Mouse (Mus musculus) kidney, postnatal 10 days (tissue): ENCODE measurements around the gene Smc1b.

Experiments
- DNase-seq: peaks from one replicate; pipeline ENCODE4 v3.0.0; 2021; ENCODE audit warnings: mixed read lengths

The Smc1b gene

DNA sequence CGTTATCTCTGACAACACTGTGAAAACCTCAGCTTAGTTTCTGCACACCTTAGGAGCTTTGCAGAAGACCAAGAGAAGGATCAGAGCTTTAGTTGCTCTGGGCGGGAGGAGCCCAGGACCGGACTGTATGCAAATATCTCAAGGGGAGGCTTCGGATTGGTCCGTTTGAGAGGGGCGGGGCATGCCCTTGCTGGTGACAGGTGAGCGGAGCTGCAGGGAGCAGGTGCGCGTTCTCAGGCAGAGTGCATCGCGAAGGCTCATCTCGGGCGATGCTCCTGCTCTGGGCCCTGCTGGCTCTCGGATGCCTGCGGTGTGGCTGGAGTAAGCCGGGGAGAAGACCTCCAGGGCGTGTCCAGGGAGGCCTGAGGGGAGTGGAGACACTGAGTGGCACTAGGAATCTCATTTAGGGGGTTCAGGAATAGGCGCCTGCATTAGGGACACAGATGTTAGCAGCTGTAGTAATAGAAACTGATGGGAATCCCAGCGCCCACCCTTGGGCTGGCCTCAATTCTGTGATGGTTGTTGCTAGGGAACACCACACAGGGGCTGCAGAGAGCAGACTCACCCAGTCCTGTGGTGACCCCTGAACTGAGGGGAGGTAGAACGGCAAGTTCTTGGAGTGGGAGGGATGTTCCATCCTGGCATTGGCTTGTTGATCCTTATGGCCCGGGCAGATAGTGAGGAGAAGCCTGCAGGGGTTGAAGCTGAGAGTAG lies 114.7 kb downstream of the Smc1b start, which contains the start of gene Upk3a:
Upk3a (plus strand) TSS at position 191 of the 714 bp plus-strand sequence.
- DNase-seq, result peak; percentile 71

DNA sequence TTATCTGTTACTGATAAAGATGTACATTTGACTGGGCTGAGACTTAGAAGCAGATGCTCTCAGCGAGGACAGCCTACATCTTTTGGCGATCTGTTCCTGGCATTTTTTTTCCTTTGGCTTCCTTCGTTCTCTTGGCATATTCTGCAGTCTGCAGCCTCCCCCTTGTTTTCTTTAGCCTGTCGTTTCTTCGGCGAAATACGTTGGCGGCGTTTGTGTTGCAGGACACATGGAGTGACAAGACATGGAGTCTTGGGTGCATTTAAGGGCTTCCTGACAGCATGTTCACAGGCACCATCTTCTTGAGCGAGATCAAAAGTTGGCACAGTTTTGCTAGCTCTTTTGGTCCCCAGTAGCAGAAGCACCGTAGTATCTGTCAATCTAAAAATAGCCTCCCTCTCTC lies 116.0 kb downstream of the Smc1b start:
- DNase-seq, result no peak
